Mouse (Mus musculus) heart, embryonic 10.5 days (tissue): Measurements from ENCODE around the gene Dmrt2. TPM values are rescaled to one million over a fixed set of nuclear protein-coding genes. Genes with fewer than 3 reads are reported as not detected.

Experiments
- DNase-seq: peaks from one replicate; pipeline ENCODE4 v3.0.0-alpha.2; 2017; ENCODE audit warnings: low spot score
- H3K27ac ChIP-seq: fragments of 300-500 bp; sonication (generic); 2 replicates; pipeline ENCODE4 v1.5.1; 2016; ENCODE audit warnings: mild to moderate bottlenecking
- H3K27me3 ChIP-seq: fragments of 300-500 bp; sonication (generic); 2 replicates; pipeline ENCODE4 v1.6.1; 2016; ENCODE audit warnings: mild to moderate bottlenecking; ENCODE audit not compliant: poor library complexity, insufficient read depth, severe bottlenecking
- H3K36me3 ChIP-seq: fragments of 300-500 bp; sonication (generic); 2 replicates; pipeline ENCODE4 v1.6.1; 2016; ENCODE audit warnings: mild to moderate bottlenecking, moderate library complexity
- H3K4me1 ChIP-seq: fragments of 300-500 bp; sonication (generic); 2 replicates; pipeline ENCODE4 v1.6.1; 2016; ENCODE audit warnings: mild to moderate bottlenecking
- H3K4me3 ChIP-seq: fragments of 300-500 bp; sonication (generic); 2 replicates; pipeline ENCODE4 v1.5.1; 2016; ENCODE audit warnings: mild to moderate bottlenecking, moderate library complexity
- H3K9me3 ChIP-seq: fragments of 300-500 bp; sonication (generic); 2 replicates; pipeline ENCODE4 v1.6.1; 2016; ENCODE audit warnings: mild to moderate bottlenecking, moderate library complexity
- WGBS: fragments of 180-500 bp; shearing (Covaris S2); methylation state at CpG from one replicate; pipeline ENCODE4 v1.1.7; 2016; 5-methylcytosine and 5-hydroxymethylcytosine counted together
- polyA plus RNA-seq: library from polyadenylated mRNA; unstranded; fragments of >200 nt; fragmentation: Nextera tagmentation; extraction: Ambion mirVana; gene quantifications from 2 replicates; pipeline ENCODE4 v1.2.1, GENCODE M21; 2016

Dmrt2 gene
- polyA plus RNA-seq, 1 experiment from 2014 or later = 1.7 TPM

DNA sequence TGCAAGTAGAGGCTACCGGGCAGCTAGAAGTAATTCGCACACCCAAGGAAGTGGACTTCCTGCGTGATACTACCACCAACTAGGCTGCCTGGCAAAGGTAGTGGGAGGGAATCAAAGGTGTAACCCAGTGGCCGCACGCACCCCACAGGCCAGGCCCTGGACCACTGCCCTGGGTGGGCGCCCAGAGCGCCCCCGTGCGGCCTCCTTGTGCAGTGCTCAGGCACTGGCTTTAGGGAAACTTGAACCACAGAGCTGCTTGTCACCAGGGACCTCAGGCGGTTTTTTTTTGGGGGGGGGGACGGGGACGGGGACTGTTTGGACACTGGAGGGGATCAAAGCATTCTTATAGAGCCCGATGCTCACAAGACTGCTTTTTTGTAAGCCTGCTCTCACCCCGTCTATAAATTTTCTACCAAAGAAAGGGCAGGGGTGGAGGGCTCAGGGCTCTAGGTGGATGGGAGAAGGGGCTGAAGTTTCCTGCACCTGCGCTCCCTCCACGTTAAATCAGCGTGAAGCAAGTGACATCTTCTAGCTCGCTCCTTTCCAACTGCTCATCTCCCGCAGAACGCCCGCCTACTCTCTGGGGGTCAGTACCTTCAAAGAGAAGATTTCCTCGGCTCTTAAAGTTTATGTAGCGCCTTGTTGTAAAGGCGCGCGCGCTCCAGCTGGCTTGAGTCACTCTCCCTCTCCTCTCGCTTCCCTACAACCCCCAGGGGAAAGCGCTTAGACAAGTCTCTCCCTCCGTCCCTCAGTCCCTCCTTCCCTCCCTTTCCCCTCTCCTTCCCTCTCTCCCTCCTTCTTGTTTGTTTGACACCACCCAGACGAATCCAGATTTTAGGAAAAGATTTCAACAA lies 6.5 kb upstream of the Dmrt2 start:
- peaks cover 72% of the 10 kb centered on the region for H3K27me3 ChIP-seq
- WGBS = 2% methylated on average over 31 of the region's 31 CpGs

DNA sequence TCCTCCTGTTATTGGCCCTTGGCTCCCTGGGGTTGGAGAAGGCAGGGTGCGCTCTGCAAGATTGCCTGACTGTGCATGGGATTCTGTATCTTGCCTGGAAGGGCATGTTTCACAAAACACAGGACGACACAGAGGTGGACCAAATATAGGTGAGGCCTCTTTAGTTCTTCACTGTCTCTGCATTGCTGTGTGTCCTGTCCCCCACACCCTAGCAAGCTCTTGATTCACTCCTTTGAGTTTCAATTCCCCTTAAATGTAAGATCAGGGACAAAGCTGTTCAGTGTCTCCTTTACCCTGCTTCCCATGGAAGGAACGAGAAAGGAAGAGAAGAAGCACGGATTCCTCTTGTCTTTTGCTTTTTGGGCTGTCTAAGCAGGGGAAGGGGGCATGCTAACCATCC lies 4.4 kb upstream of the Dmrt2 start:
- 2% methylated on average over 4 of the region's 4 CpGs for WGBS
- DNase-seq = no peak
- Histone ChIP-seq H3K36me3 (no peaks in the 10 kb centered on the region), H3K27ac (no peak overlapping the region), H3K9me3 (no peaks in the 10 kb centered on the region), H3K4me1 (peaks cover 15% of the 10 kb centered on the region), H3K27me3 (peaks cover 93% of the 10 kb centered on the region), H3K4me3 (no peak overlapping the region)

More for the DNA sequence above, 6.5 kb upstream of the Dmrt2 start:
- Histone ChIP-seq H3K4me1 (peaks cover 12% of the 10 kb centered on the region), H3K4me3 (peak overlapping the region; percentile 42), H3K27ac (no peak overlapping the region), H3K36me3 (no peaks in the 10 kb centered on the region), H3K9me3 (no peaks in the 10 kb centered on the region)
- no peak for DNase-seq

DNA sequence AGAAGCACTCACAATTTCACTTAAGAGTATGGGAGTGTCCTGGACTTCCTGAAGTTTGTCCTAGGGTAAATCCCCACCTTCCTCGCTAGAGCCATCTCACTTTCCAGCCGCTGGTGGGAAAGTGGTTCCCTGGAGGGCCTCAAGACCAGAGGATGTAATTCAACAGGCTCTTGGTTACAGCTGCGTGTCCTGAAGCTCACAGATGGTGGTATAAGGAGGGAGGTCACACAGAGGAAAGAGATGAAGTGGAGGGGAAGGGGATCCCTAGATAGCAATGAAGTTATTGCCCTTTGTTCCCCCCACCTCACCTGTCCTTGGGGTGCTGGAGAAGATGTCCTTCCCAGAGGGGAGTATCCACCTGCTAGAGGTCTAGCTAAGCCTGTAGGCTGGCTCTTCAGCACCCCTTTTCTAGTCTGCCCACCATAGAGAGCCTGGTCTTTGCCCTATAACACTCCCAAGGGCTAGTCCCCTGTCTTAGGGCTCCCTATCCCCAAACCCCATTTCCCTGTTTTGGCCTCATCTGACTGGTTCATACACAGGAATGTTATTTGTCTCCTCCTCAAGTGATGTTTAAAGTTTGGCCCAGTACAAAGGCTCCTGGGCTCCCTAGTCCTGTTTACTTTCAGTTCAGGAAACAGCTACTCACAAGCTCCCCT lies 2.5 kb upstream of the Dmrt2 start:
- no peak overlapping the region for H3K27ac ChIP-seq
- 0% methylated on average over 3 of the region's 3 CpGs for WGBS
- H3K36me3 ChIP-seq = no peaks in the 10 kb centered on the region
- peaks cover 100% of the 10 kb centered on the region for H3K27me3 ChIP-seq
- peaks cover 29% of the 10 kb centered on the region for H3K4me1 ChIP-seq
- no peak overlapping the region for H3K4me3 ChIP-seq
- no peak for DNase-seq
- no peaks in the 10 kb centered on the region for H3K9me3 ChIP-seq

DNA sequence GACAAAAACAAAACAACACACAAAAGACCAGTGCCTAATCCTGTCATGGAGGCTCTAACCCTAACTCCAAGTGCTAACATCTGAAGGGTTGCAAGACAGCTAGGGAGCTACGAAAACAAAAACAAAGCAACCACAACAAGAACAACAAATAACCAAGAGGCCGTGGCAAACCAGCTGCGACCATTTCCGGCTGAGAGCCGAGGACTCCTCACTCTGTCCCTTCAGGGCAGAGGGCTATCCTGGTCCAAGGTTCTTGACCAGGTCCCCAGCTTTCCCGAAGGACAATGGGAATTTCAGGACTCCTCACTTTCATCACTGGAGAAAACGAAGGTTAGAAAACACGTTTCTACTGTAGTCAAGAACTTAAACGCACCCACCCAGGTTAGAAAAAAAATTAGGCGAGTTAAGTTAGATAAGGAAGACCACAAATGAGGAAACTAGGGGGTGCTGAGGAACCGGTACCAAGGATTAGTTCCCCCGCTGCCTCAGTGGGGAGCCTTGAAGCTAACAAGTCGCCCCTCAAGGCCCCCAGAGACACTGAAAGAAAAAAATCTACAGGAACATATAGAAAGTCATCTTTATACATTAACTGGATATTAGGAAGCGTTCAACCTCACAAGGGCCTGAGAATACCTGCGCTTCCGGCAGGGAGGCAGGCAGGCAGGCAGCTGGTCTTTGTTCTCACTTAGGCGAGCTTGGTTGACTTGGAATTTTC lies 1.5 kb upstream of the Dmrt2 start:
- DNase-seq = no peak
- Histone ChIP-seq H3K4me3 (no peak overlapping the region), H3K27me3 (peaks cover 100% of the 10 kb centered on the region), H3K27ac (no peak overlapping the region), H3K4me1 (peaks cover 24% of the 10 kb centered on the region), H3K9me3 (no peaks in the 10 kb centered on the region), H3K36me3 (no peaks in the 10 kb centered on the region)
- under 1% methylated on average over 17 of the region's 17 CpGs for WGBS

DNA sequence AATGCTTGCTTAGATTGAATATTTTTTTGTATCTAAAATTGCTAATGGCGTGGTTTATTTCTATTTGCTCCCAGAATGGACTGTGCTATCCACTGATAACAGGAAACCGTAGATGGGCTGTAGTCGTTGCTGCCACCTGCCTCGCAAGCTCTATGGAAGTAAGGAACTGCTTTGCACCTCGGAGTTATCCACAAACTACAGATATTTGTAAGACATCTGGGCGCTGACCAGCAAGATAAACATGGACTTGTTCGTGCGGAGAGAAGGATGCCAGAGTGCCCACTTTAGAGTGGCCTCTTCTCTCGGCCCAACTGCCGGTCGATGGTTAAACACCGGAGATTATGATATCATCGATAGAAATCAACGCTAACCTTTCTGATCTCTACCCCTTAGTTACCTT lies 530 bp upstream of the Dmrt2 start:
- H3K4me3 ChIP-seq = peak overlapping the region; percentile 69
- H3K27ac ChIP-seq = no peak overlapping the region
- under 1% methylated on average over 14 of the region's 14 CpGs for WGBS
- H3K36me3 ChIP-seq = no peaks in the 10 kb centered on the region
- no peaks in the 10 kb centered on the region for H3K9me3 ChIP-seq
- peaks cover 100% of the 10 kb centered on the region for H3K27me3 ChIP-seq
- no peak for DNase-seq
- peaks cover 18% of the 10 kb centered on the region for H3K4me1 ChIP-seq

DNA sequence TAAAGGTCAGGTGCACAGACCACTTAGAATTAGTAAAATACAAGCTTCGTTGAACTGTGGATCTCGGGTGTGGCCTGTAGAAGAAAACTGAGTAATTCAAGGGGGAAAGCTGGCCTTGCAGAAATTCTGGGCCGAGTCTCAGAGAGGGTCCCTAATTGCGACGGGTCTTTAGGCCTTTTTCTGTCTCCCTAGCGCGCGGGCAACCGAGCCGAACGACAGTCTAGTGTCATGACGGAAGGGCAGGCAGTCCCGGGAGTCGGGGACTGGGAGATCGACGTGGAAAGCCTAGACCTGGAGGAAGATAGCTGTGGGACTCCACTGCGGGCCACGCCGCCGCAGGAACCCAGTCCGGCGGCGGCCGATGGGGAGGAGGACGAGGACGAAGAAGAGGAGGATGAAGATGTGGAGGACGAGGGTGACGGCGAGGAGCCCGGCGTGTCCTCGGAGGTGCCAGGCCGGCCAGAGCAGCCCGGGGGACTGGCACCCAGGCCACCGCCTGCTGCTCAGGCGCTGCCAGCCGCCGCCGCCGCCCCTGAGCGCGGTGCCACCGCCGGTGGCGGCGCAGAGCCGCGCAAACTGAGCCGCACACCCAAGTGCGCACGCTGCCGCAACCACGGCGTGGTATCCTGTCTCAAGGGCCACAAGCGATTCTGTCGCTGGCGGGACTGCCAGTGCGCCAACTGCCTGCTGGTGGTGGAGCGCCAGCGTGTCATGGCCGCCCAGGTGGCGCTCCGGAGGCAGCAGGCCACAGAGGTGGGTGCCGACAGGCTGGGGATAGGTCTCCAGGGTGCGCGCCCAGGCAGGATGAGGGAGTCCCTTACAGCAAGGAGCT lies 1.2 kb downstream of the Dmrt2 start:
- peaks cover 100% of the 10 kb centered on the region for H3K27me3 ChIP-seq
- under 1% methylated on average over 66 of the region's 66 CpGs for whole genome bisulfite sequencing
- no peaks in the 10 kb centered on the region for H3K9me3 ChIP-seq
- H3K36me3 ChIP-seq = no peaks in the 10 kb centered on the region
- no peak overlapping the region for H3K27ac ChIP-seq
- peak; percentile 78 for DNase-seq
- H3K4me3 ChIP-seq = peak overlapping the region; percentile 69
- H3K4me1 ChIP-seq = peaks cover 18% of the 10 kb centered on the region

DNA sequence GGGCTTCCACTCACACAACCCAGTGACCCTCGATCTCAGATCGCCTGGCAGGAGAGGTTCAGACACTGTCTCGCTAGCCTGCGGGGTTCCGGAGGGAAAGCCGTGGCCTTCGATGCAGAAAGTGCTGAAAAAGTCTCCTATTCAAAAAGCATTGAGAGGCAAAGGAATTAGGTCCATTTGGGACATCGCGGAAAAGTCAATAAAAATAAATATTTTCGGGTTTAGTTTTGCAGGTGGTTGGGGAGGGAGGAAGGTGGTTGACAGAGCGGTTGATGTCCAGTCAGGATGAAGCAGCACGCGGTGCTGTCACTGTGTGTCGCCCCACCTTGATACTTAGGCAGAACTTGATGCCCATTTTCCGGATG lies 1.8 kb downstream of the Dmrt2 start:
- peaks cover 18% of the 10 kb centered on the region for H3K4me1 ChIP-seq
- peaks cover 96% of the 10 kb centered on the region for H3K27me3 ChIP-seq
- no peak for DNase-seq
- 2% methylated on average over 15 of the region's 15 CpGs for WGBS
- H3K9me3 ChIP-seq = no peaks in the 10 kb centered on the region
- peak overlapping the region; percentile 69 for H3K4me3 ChIP-seq
- no peaks in the 10 kb centered on the region for H3K36me3 ChIP-seq
- H3K27ac ChIP-seq = no peak overlapping the region

DNA sequence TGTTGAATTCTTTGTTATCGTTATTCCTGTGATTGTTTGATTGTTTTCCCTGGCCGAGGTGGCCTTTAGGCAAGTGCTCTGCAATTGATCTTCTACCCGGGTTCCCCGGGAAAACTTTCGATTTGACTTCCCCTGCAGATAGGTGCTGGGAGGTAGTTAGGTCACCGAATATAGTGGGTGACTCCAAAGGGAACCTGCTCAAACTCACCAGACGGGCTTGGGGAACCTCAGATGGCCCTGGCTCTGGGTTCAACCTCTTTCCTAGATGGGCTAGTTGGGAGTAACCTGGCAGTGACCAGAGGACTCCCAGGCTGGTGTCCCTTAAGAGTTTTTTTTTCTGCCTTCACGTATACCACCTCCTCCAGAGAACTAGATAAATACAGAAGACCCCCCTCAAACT lies 2.5 kb downstream of the Dmrt2 start:
- H3K36me3 ChIP-seq = no peaks in the 10 kb centered on the region
- H3K4me1 ChIP-seq = peaks cover 18% of the 10 kb centered on the region
- H3K9me3 ChIP-seq = no peaks in the 10 kb centered on the region
- 3% methylated on average over 8 of the region's 8 CpGs for WGBS
- no peak overlapping the region for H3K27ac ChIP-seq
- H3K4me3 ChIP-seq = no peak overlapping the region
- peaks cover 89% of the 10 kb centered on the region for H3K27me3 ChIP-seq
- no peak for DNase-seq

DNA sequence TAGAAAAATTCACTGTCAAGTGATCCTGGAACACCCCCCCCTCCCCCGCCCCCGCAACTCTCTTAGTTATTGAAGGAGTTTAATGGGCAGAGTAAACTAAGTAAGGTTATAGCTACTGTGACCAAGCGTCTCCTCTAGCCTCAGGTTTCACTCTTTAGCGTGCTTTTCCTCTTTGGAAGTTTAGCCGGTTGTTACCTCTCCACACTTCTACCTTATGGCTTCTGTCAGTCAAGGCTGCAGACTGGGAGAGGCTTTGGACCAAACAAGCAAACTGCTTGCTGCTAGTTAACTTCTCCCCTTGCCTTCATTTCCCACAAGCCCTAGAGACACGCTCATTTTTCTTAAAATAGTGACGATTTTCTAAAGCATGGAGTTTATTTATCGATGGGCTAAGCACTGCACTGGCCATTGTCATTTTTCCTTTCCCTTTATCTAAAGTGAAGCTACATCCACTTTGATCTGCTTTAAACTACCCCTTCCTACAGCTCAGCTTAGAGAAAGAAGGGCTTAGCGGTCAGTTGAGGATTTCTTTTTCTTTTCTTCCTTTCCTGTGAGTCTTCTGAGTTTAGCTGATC lies 3.7 kb downstream of the Dmrt2 start:
- H3K4me3 ChIP-seq = no peak overlapping the region
- no peak for DNase-seq

DNA sequence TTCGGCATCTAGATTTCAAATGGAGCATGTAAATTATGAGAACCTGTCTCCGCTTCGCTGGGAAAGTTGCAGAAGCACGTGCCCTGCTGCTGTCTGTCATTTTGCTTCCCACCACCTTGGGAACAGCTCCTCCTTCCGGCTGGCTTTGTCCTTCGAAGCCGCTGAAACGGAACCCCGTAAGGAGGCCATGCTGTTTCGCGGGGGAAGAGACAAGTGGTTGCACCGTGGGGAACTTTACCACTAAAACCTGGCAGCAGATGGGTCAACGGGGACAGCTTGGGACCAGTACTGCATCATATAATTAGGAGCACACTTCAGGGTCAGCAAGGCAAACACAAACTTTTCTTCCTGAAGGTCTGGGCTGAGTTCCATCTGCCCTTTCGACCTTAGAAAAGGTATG lies 26.6 kb downstream of the Dmrt2 start:
- H3K27ac ChIP-seq = no peak overlapping the region
- H3K36me3 ChIP-seq = no peaks in the 10 kb centered on the region
- H3K9me3 ChIP-seq = no peaks in the 10 kb centered on the region
- no peak overlapping the region for H3K4me3 ChIP-seq
- WGBS = 75% methylated on average over 14 of the region's 14 CpGs
- no peaks in the 10 kb centered on the region for H3K27me3 ChIP-seq
- no peak for DNase-seq
- H3K4me1 ChIP-seq = no peaks in the 10 kb centered on the region

More for the DNA sequence above, 3.7 kb downstream of the Dmrt2 start:
- H3K36me3 ChIP-seq = no peaks in the 10 kb centered on the region
- WGBS = 14% methylated on average over 9 of the region's 9 CpGs
- H3K27ac ChIP-seq = no peak overlapping the region
- H3K27me3 ChIP-seq = peaks cover 88% of the 10 kb centered on the region
- peaks cover 18% of the 10 kb centered on the region for H3K4me1 ChIP-seq
- H3K9me3 ChIP-seq = no peaks in the 10 kb centered on the region

DNA sequence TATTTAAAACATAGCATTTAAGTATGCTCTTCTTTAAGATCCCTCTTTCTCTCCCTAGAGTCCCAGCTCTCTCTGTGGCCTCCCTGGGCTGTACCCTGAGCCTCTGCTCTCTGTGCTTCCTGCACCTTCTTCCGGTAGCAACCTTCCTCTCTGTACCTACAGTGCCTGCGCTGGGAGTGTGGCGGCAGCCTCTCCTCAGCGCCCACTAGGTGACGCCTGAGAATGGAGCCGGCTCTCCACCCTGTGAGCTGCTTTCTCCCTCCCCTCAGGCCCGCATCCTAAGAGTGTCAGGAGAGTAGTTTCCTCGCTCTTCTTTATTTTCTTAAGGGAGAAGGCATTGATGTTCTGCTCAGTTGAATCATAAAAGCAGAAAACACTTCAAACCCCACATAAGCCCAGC lies 41.2 kb downstream of the Dmrt2 start:
- WGBS = 6% methylated on average over 8 of the region's 8 CpGs

DNA sequence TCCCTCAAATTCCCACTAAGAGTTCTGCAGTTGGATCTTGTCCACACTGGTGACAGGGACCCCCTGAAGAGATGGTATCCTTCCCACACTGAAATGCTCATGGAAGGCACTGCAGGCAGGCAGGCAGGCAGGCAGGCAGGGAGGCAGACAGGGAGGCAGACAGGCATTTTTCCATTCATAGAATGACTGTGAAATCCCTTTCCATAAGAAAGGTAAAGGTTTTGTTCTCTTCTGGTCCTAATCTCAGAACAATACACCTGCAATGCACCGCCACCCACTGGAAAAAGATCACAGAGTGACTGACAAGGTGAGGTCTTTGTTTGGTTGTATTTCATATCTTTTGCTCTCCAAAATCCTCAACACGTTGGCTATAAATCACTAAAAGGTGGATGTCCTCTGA lies 42.7 kb downstream of the Dmrt2 start:
- WGBS = 69% methylated on average over 2 of the region's 2 CpGs
- no peaks in the 10 kb centered on the region for H3K36me3 ChIP-seq
- H3K4me3 ChIP-seq = no peak overlapping the region
- H3K27me3 ChIP-seq = no peaks in the 10 kb centered on the region
- DNase-seq = no peak
- no peak overlapping the region for H3K27ac ChIP-seq
- no peaks in the 10 kb centered on the region for H3K9me3 ChIP-seq
- no peaks in the 10 kb centered on the region for H3K4me1 ChIP-seq

More for the DNA sequence above, 41.2 kb downstream of the Dmrt2 start:
- Histone ChIP-seq H3K9me3 (no peaks in the 10 kb centered on the region), H3K27ac (no peak overlapping the region), H3K4me3 (no peak overlapping the region), H3K36me3 (no peaks in the 10 kb centered on the region), H3K4me1 (no peaks in the 10 kb centered on the region), H3K27me3 (no peaks in the 10 kb centered on the region)
- DNase-seq = no peak
